Mouse (Mus musculus) heart, embryonic 14.5 days (tissue): Measurements from ENCODE around the gene Zmym5. TPM values are rescaled to one million over a fixed set of nuclear protein-coding genes. Genes with fewer than 3 reads are reported as not detected.
"Not testable (repeated sequence)": the region's sequence is repeated elsewhere in the genome, so short reads cannot be mapped to it uniquely, and the experiment has no call there.

Experiments
- ATAC-seq: fragments of 200-750 bp; cut with Nextera tagmentation; 2 replicates; pipeline ENCODE4 v1.8.0; 2017; ENCODE audit warnings: low read depth, moderate TSS enrichment; ENCODE audit not compliant: insufficient number of reproducible peaks, insufficient read depth, low FRiP score
- H3K27ac ChIP-seq, 2 experiments: fragments of 200-500 bp in 1 of 2; fragments of 300-500 bp in 1 of 2; sonication (generic) in 1 of 2; replicated peaks in 1 of 2; 2 replicates each; pipeline ENCODE4 v1.5.1; 2012 to 2014; ENCODE audit warnings: low read depth in 2 of 2, low read length in 2 of 2, control low read depth in 1 of 2, mild to moderate bottlenecking in 1 of 2, mixed read lengths in 1 of 2; ENCODE audit not compliant: control insufficient read depth in 1 of 2, insufficient read depth in 1 of 2
- H3K27me3 ChIP-seq: fragments of 300-500 bp; sonication (generic); 2 replicates; pipeline ENCODE4 v1.6.1; 2014; ENCODE audit warnings: mild to moderate bottlenecking, low read length, control low read depth; ENCODE audit not compliant: control insufficient read depth, insufficient read depth
- H3K36me3 ChIP-seq: fragments of 300-500 bp; sonication (generic); 2 replicates; pipeline ENCODE4 v1.6.1; 2014; ENCODE audit warnings: mild to moderate bottlenecking, control low read depth, low read length, mixed read lengths; ENCODE audit not compliant: control insufficient read depth, insufficient read depth
- H3K4me1 ChIP-seq, 2 experiments: fragments of 200-500 bp in 1 of 2; fragments of 300-500 bp in 1 of 2; sonication (generic) in 1 of 2; 2 replicates each; pipeline ENCODE4 v1.6.1; 2012 to 2014; ENCODE audit warnings: low read length in 2 of 2, control low read depth in 1 of 2, mixed read lengths in 1 of 2; ENCODE audit not compliant: control insufficient read depth in 2 of 2, insufficient read depth in 2 of 2
- H3K4me2 ChIP-seq: fragments of 300-500 bp; sonication (generic); 2 replicates; pipeline ENCODE4 v1.6.1; 2014; ENCODE audit warnings: mild to moderate bottlenecking, low read length
- H3K4me3 ChIP-seq, 2 experiments: fragments of 200-500 bp in 1 of 2; fragments of 300-500 bp in 1 of 2; sonication (generic) in 1 of 2; 2 replicates each; pipeline ENCODE4 v1.5.1; 2012 to 2014; ENCODE audit warnings: low read length in 2 of 2, mild to moderate bottlenecking in 2 of 2, control low read depth in 1 of 2, low read depth in 1 of 2, moderate library complexity in 1 of 2; ENCODE audit not compliant: control insufficient read depth in 1 of 2, insufficient read depth in 1 of 2
- H3K9ac ChIP-seq: fragments of 300-500 bp; sonication (generic); 2 replicates; pipeline ENCODE4 v1.6.1; 2014; ENCODE audit warnings: mild to moderate bottlenecking, low read length
- H3K9me3 ChIP-seq: fragments of 300-500 bp; sonication (generic); 2 replicates; pipeline ENCODE4 v1.6.1; 2016; ENCODE audit warnings: low read length, control low read depth; ENCODE audit not compliant: control insufficient read depth
- whole genome bisulfite sequencing: fragments of 180-500 bp; shearing (Covaris S2); extraction: QIAGEN DNeasy Blood & Tissue Kit; methylation state at CpG from one replicate; pipeline ENCODE4 v1.1.7; 2014; 5-methylcytosine and 5-hydroxymethylcytosine counted together
- polyA plus RNA-seq: library from polyadenylated mRNA; unstranded; fragments of >200 nt; fragmentation: Nextera tagmentation; extraction: Ambion mirVana; gene quantifications from 2 replicates; pipeline ENCODE4 v1.2.1, GENCODE M21; 2014

Gene Zmym5
- polyA plus RNA-seq, 1 experiment from 2014 or later, result 16.4 TPM

DNA sequence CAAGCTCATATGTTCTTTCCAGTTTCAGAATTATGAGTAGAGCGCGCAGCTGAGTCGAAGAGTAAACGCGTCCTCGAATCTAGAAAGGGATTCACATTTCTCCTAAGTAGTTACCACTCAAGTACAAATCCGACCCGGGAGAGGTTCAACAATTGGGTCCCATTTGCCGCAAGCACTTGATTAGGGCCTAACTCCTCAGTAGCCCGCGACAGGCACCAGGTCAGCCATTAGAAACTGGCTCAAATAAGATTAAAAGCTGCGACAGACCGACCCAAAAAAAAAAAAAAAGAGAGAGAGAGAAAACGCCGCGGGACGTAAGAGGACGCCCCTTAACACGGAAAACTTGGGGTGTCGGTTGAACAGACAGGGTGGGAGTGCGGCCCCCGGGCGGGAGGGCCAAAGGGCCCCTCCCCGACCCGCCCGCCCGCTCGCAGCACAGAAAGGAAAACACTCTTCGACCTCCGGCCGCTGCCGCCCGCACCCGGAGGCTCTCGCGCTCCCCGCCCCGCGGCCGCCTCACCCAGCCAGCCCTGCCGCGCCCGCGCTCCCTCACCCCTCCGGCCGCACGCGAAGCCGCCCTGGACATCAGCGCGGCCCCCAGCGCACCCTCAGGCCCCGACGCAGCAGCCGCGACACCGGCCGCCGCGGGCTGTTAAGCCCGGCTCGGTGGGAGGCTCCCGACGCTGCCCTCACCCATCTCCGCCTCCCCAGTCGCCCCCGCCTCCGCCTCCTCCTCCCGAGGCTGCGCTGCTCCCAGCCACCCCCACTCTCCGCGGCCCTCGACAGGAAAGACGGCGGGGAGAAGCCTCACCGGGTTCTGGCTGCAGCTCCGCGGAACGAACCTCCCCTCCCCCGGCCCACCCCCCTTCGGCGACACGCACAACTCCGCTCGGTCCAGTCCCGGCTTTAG lies 480 bp downstream of the Zmym5 start:
- 1% methylated on average over 41 of the region's 86 CpGs for WGBS
- Histone ChIP-seq H3K4me3 (peak overlapping the region; percentile 70 to 82), H3K4me2 (peak overlapping the region; percentile 79), H3K9ac (peak overlapping the region; percentile 78), H3K27ac (peak overlapping the region; percentile 90 to 91), H3K4me1 (peaks cover 0 to 15% of the 10 kb centered on the region in 2 experiments; a peak in 3 of 4 replicates)
- ATAC-seq, H3K27me3 ChIP-seq, H3K9me3 ChIP-seq, H3K36me3 ChIP-seq: not testable (repeated sequence)

DNA sequence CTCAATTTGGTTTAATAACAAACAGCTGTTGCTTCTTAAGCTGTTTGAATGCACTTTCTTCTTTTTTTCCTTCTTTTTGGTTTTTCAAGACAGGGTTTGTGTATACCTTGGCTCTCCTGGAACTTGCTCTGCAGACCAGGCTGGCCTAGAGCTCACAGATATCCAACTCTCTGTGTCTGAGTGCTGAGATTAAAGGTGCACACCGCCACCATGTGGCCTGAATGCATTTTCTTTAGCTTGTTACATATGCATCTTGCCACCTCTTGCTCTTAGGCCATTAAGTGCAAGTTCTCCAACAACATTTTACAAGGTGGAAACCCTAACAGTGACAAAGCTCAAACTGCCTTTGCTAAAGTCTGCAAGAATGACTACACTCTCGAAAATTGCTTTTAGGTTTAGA lies 18.3 kb downstream of the Zmym5 start:
- ATAC-seq, result no peak
- 33% methylated on average over 2 of the region's 2 CpGs for WGBS
- H3K36me3 ChIP-seq, result peaks cover 71% of the 10 kb centered on the region

DNA sequence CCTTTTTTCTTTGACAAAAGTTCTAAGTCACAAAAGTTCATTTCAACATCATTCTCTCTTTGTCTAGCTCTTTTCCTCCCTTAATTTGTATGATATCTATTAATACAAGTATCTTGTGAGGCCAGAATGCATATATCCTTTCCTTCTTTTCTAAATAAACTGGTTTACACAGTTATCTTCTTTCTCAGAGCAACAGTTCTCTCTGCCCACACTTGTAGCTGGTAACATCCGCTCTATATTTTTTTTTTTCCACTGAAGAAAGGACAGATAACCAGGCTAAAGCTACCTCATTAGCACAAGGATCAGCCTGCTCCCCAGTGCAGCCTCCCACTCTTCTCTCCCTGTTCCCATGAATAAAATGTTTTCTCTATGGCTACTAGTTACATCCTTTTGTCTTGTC lies 26.9 kb downstream of the Zmym5 start:
- H3K4me3 ChIP-seq, result no peak overlapping the region
- H3K36me3 ChIP-seq, result no peaks in the 10 kb centered on the region
- 70% methylated on average over 1 of the region's 1 CpGs for WGBS
- H3K9me3 ChIP-seq, result no peaks in the 10 kb centered on the region
- no peaks in the 10 kb centered on the region for H3K27me3 ChIP-seq
- no peak overlapping the region for H3K9ac ChIP-seq
- no peak overlapping the region for H3K4me2 ChIP-seq
- H3K4me1 ChIP-seq, result no peaks in the 10 kb centered on the region
- no peak for ATAC-seq
- no peak overlapping the region for H3K27ac ChIP-seq

More for the DNA sequence above, 18.3 kb downstream of the Zmym5 start:
- Histone ChIP-seq H3K4me3 (no peak overlapping the region), H3K27ac (no peak overlapping the region), H3K9me3 (no peaks in the 10 kb centered on the region), H3K27me3 (no peaks in the 10 kb centered on the region), H3K4me2 (no peak overlapping the region), H3K9ac (no peak overlapping the region), H3K4me1 (no peaks in the 10 kb centered on the region)

DNA sequence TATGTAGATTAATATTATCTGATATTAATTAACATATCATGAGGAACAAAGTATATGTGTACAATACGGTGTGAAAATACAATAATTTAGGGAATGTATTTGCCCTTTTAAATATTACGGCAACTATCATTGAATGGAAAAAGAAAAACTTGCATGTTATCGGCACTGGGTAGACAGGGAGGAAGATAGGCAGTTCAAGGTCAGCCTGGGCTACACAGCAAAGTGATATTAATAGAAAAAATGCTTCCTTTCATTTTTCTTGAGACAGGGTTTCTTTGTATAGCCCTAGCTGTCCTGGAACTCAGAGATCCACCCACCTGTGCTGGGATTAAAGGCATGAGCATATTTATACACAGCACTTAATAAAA lies 32.6 kb downstream of the Zmym5 start:
- Histone ChIP-seq H3K4me1 (peaks cover 2 to 21% of the 10 kb centered on the region in 2 experiments; a peak in 3 of 4 replicates), H3K9ac (peak overlapping the region; percentile 92), H3K4me2 (peak overlapping the region; percentile 69), H3K36me3 (no peaks in the 10 kb centered on the region), H3K27me3 (no peaks in the 10 kb centered on the region), H3K9me3 (no peaks in the 10 kb centered on the region), H3K27ac (peak overlapping the region; percentile 97 to 100), H3K4me3 (peak overlapping the region; percentile 97 to 99)
- 37% methylated on average over 3 of the region's 3 CpGs for WGBS
- no peak for ATAC-seq

DNA sequence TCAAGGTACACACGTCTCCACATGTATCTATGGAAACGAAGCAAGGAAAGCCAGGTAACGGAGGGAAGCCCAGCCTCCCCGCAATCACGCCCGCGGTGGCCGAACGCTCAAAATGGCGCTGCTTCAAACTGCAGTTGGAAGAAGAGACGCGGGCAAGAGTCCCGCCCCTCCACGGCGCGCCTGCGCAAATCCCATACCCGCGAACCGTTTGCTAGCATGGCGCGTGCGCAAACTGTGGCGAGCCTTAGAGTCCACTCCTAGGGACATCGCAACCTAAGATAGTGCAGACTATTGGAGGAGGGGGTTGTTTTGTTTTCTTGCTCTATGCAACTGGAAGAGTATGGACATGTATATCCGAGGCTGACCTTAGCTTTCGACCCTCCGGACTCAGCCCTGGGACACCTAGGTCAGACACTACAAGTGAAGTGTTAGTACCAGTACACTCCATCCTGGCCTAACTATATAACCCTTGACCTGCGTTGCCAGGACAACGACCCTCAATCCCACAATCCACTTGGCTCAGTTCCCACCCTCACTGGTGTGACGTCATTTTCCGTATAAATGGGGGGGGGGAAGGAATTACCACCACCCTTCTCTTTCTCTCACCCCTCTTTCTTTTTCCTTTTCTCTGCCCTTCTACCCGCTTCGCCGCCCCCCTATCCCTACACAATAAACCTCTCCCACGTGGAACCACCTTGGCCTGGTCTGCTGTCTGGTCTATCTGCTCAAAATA lies 33.1 kb downstream of the Zmym5 start, which contains the start of gene Pspc1:
Pspc1 (minus strand) TSS at position 117 of the 733 bp plus-strand sequence.
- Histone ChIP-seq H3K27me3 (no peaks in the 10 kb centered on the region), H3K36me3 (no peaks in the 10 kb centered on the region), H3K9me3 (no peaks in the 10 kb centered on the region), H3K27ac (peak within 1 kb of the TSS; percentile 97 to 100), H3K4me3 (peak within 1 kb of the TSS; percentile 97 to 99), H3K4me2 (peak within 1 kb of the TSS; percentile 69), H3K9ac (peak within 1 kb of the TSS; percentile 92), H3K4me1 (peaks cover 2 to 21% of the 10 kb centered on the region in 2 experiments; a peak in 3 of 4 replicates)
- ATAC-seq, result peak; percentile 96
- under 1% methylated on average over 36 of the region's 36 CpGs for WGBS

DNA sequence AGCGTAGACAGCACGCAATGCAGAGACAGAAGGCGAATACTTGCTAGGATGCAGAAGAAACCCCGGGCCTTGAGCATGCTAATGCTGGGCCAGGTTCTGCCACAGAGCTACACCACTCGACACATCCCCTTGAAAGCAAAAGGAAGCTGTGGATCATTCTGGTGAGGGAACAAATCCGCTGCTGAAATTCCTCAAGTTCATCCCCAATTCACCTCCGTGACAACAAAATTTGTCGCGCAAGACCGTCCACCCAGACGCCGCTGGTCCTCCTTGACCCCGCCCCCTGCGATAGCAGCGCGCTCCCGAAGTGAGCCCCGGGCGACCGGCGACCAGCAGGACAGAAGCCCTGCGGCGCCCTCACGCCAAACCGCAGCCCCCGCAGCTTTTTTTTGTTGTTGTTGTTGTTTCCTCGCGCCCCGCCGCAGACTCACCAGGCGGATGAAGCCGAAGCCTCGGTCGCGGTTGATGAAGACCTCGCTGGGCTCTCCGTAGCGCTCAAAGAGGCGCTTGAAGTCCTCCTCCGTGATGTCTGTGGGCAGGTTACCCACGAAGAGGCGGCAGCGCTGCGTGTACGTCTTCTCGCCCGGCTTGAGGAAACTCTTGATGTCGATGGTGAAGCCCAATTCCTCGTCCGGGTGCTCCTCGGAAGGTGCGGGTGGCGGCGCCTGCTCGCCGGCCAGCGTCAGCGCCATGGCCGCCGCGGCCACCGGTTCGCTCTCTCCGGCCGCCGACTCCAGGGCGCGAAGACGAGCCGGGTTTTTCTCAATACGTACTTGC lies 34.0 kb downstream of the Zmym5 start:
- WGBS, result under 1% methylated on average over 71 of the region's 71 CpGs
- Histone ChIP-seq H3K4me2 (peak overlapping the region; percentile 69), H3K9me3 (no peaks in the 10 kb centered on the region), H3K27me3 (no peaks in the 10 kb centered on the region), H3K4me1 (peaks cover 2 to 21% of the 10 kb centered on the region in 2 experiments; a peak in 3 of 4 replicates), H3K36me3 (no peaks in the 10 kb centered on the region), H3K4me3 (peak overlapping the region; percentile 97 to 99), H3K27ac (peak overlapping the region; percentile 97 to 100), H3K9ac (peak overlapping the region; percentile 92)
- no peak; the same call in 1 of the 2 replicates for ATAC-seq
